Mouse (Mus musculus) spleen, adult 2 months (tissue): ENCODE results near the gene Drg1.

Experiments used
- CTCF ChIP-seq: fragments of 200-500 bp; IDR thresholded peaks from 2 replicates; pipeline ENCODE4 v1.5.1; 2011; ENCODE audit warnings: mild to moderate bottlenecking, inconsistent platforms; ENCODE audit not compliant: insufficient read depth, insufficient read length, insufficient replicate concordance; ENCODE audit errors: extremely low read depth
- POLR2A ChIP-seq: fragments of 200-500 bp; IDR thresholded peaks from 2 replicates; pipeline ENCODE4 v1.6.1; 2011; ENCODE audit warnings: low read depth, low read length, inconsistent platforms

DNA sequence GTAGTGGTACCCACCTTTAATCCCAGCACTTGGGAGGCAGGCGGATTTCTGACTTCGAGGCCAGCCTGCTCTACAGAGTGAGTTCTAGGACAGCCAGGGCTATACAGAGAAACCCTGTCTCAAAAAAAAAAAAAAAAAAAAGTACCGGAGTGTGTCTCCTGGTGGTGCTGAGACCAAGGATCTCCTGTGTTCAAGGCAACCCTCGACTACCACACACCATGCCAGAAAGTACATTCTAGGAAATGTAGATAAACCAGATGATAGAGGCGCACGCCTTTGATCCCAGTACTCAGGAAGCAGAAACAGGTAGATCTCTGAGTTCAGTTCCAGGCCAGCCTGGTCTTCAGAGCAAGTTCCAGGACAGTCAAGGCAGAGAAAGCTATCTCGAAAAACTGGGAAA is 918 bp upstream of the Drg1 start:
- TF ChIP-seq POLR2A (no peak), CTCF (no peak)
